Mouse (Mus musculus) embryonic facial prominence, embryonic 14.5 days (tissue): ENCODE measurements around the gene Igfbp6. TPM values are rescaled to one million over a fixed set of nuclear protein-coding genes. Genes with fewer than 3 reads are reported as not detected.
"Not testable (repeated sequence)": the region's sequence is repeated elsewhere in the genome, so short reads cannot be mapped to it uniquely, and the experiment has no call there.

Experiments
- ATAC-seq: fragments of 200-750 bp; cut with Nextera tagmentation; 2 replicates; pipeline ENCODE4 v1.8.0; 2017; ENCODE audit warnings: low read depth, moderate number of reproducible peaks, moderate TSS enrichment
- DNase-seq: peaks from one replicate; pipeline ENCODE4 v3.0.0-alpha.2; 2015; ENCODE audit warnings: low spot score
- H3K27ac ChIP-seq: fragments of 300-500 bp; sonication (generic); replicated peaks from 2 replicates; pipeline ENCODE4 v1.5.1; 2014; ENCODE audit warnings: low read depth, mild to moderate bottlenecking, low read length, moderate library complexity
- H3K27me3 ChIP-seq: fragments of 300-500 bp; sonication (generic); replicated peaks from 2 replicates; pipeline ENCODE4 v1.6.1; 2014; ENCODE audit warnings: low read length; ENCODE audit not compliant: control insufficient read depth, insufficient read depth
- H3K36me3 ChIP-seq: fragments of 300-500 bp; sonication (generic); 2 replicates; pipeline ENCODE4 v1.6.1; 2014; ENCODE audit warnings: low read length, mixed read lengths; ENCODE audit not compliant: control insufficient read depth, insufficient read depth
- H3K4me1 ChIP-seq: fragments of 300-500 bp; sonication (generic); 2 replicates; pipeline ENCODE4 v1.6.1; 2014; ENCODE audit warnings: antibody characterized with exemption, low read length; ENCODE audit not compliant: control insufficient read depth, insufficient read depth
- H3K4me2 ChIP-seq: fragments of 300-500 bp; sonication (generic); 2 replicates; pipeline ENCODE4 v1.6.1; 2014; ENCODE audit warnings: low read depth, mild to moderate bottlenecking, low read length, moderate library complexity, mixed read lengths
- H3K4me3 ChIP-seq: fragments of 300-500 bp; sonication (generic); 2 replicates; pipeline ENCODE4 v1.5.1; 2014; ENCODE audit warnings: low read depth, mild to moderate bottlenecking, low read length
- H3K9ac ChIP-seq: fragments of 300-500 bp; sonication (generic); 2 replicates; pipeline ENCODE4 v1.6.1; 2014; ENCODE audit warnings: low read depth, mild to moderate bottlenecking, low read length, moderate library complexity, mixed read lengths
- H3K9me3 ChIP-seq: fragments of 300-500 bp; sonication (generic); 2 replicates; pipeline ENCODE4 v1.6.1; 2016; ENCODE audit warnings: low read length; ENCODE audit not compliant: control insufficient read depth
- WGBS: fragments of 180-500 bp; shearing (Covaris S2); extraction: QIAGEN DNeasy Blood & Tissue Kit; methylation state at CpG from one replicate; pipeline ENCODE4 v1.1.7; 2014; 5-methylcytosine and 5-hydroxymethylcytosine counted together
- polyA plus RNA-seq: library from polyadenylated mRNA; unstranded; fragments of >200 nt; fragmentation: Nextera tagmentation; extraction: Ambion mirVana; gene quantifications from 2 replicates; pipeline ENCODE4 v1.2.1, GENCODE M21; 2014

Gene Igfbp6
- polyA plus RNA-seq, 1 experiment from 2014 or later = 20.1 TPM

DNA sequence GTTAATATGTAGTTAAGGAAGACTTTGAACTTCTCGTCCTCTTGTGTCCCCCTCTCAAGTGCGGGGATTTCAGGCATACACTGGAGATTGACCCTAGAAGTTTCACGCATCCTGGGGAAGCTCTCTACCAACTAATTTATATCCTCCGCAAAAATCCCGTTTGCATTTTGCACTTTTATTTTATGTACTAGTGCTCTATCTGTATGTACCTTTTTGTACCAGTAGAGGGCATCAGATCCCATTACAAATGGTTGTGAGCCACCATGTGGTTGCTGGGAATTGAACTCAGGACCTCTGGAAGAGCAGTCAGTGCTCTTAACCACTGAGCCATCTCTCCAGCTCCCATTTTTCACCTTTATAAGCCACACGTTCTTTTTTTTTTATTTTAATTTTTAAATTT lies 10.8 kb downstream of the Igfbp6 start:
- H3K4me3 ChIP-seq, DNase-seq, ATAC-seq, H3K36me3 ChIP-seq, H3K9me3 ChIP-seq, H3K9ac ChIP-seq, H3K4me2 ChIP-seq, H3K27me3 ChIP-seq, H3K4me1 ChIP-seq, H3K27ac ChIP-seq: not testable (repeated sequence)
- WGBS = 89% methylated on average over 6 of the region's 6 CpGs

DNA sequence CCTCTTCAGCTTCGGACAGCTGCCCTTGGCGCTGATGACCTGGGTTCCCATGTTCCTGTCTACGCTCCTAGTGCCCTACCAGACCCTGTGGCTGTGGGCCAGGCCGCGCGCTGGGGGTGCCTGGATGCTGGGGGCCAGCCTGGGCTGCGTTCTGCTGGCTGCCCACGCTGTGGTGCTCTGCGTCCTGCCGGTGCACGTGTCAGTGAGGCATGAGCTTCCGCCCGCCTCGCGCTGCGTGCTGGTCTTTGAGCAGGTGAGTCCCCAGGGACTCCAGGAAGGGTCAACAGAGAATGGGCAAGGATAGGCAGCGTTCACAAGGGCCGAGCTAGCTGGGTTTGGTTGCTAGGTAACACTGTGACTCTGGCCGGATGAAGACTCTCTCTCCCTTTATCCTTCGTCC lies 12.7 kb downstream of the Igfbp6 start:
- Histone ChIP-seq H3K4me2 (no peak overlapping the region), H3K9me3 (no peaks in the 10 kb centered on the region), H3K4me1 (no peaks in the 10 kb centered on the region), H3K36me3 (no peaks in the 10 kb centered on the region), H3K4me3 (no peak overlapping the region), H3K9ac (no peak overlapping the region), H3K27me3 (no peaks in the 10 kb centered on the region), H3K27ac (no peak overlapping the region)
- ATAC-seq = no peak
- no peak for DNase-seq
- WGBS = 39% methylated on average over 20 of the region's 20 CpGs

DNA sequence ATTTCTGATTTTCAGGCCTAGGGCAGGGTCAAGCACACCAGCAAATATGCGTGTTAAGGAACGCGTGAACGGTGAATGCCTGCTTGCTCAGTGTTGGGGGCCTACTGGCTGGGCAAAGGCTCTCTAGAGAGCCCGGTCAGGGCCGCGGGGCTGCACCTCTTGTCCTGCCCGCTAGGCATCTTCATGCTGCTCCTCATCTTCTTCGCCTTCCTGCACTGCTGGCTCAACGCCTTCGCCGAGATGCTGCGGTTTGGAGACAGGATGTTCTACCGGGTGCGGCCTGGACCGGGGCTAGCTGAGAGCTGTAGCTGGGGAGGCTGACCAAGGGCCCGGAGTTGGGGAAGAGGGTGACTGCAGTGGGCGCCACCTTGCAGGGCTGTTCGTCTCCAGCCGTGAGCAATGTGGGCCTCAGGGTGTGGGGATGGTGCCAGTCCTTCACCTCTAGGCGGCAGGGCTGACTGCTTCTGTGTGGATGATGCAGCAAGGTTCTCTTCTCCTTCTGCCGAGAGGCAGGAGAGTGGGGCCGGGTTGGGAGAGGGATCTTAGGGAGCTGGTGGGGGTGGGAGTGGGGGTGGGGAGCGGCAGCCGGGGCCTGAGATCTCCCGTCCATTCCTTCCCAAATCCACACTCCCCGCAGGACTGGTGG lies 16.4 kb downstream of the Igfbp6 start:
- no peaks in the 10 kb centered on the region for H3K9me3 ChIP-seq
- 65% methylated on average over 26 of the region's 27 CpGs for WGBS
- ATAC-seq = no peak

GRCm38 (mm10) chr15:102163900-102164693 lies 19.9 kb downstream of the Igfbp6 start:
- Histone ChIP-seq H3K27me3 (no peaks in the 10 kb centered on the region), H3K9ac (no peak overlapping the region), H3K27ac (no peak overlapping the region), H3K4me1 (peaks cover 25% of the 10 kb centered on the region), H3K4me2 (no peak overlapping the region), H3K4me3 (no peak overlapping the region), H3K9me3 (no peaks in the 10 kb centered on the region), H3K36me3 (no peaks in the 10 kb centered on the region)
- WGBS = 59% methylated on average over 3 of the region's 3 CpGs
- no peak for ATAC-seq
- DNase-seq = no peak

More for the DNA sequence above, 16.4 kb downstream of the Igfbp6 start:
- Histone ChIP-seq H3K4me2 (no peak overlapping the region), H3K36me3 (no peaks in the 10 kb centered on the region), H3K4me1 (peaks cover 4% of the 10 kb centered on the region; the same call in 1 of the 2 replicates), H3K27me3 (no peaks in the 10 kb centered on the region), H3K9ac (no peak overlapping the region), H3K4me3 (no peak overlapping the region), H3K27ac (no peak overlapping the region)
- DNase-seq = no peak

- Histone ChIP-seq H3K9ac (0 out of 2 replicates have a peak overlapping the region, but pooled peaks have one; percentile 25), H3K9me3 (no peaks in the 10 kb centered on the region), H3K36me3 (no peaks in the 10 kb centered on the region), H3K27ac (0 out of 2 replicates have a peak overlapping the region, but pooled peaks have one; percentile 15), H3K4me3 (no peak overlapping the region), H3K4me2 (no peak overlapping the region), H3K4me1 (peaks cover 25% of the 10 kb centered on the region), H3K27me3 (no peaks in the 10 kb centered on the region)
- DNase-seq (no peak), ATAC-seq (no peak)
- 37% methylated on average over 6 of the region's 6 CpGs for WGBS
These were observed 21.4 kb downstream of the Igfbp6 start for GRCm38 (mm10) chr15:102165468-102166100.

DNA sequence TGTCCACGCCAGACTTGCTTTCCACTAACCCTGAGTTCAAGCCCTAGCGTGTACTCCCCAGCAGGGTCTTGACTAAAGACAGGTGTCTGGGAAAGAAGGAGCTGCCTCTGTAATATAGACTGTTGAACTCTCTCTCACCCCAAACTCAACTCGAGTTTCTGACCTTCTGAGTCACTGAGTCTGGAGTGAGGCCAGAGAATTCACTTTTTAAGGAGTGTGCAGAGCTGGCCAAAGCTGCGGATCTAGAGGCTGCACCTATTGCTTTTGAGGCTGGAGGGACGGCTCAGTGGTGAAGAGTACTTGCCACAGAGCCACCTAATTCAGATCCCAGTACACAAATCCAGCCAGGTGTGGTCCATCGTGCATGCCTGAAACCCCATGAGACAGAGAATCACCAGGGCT lies 23.5 kb downstream of the Igfbp6 start:
- ATAC-seq = peak; percentile 88

DNA sequence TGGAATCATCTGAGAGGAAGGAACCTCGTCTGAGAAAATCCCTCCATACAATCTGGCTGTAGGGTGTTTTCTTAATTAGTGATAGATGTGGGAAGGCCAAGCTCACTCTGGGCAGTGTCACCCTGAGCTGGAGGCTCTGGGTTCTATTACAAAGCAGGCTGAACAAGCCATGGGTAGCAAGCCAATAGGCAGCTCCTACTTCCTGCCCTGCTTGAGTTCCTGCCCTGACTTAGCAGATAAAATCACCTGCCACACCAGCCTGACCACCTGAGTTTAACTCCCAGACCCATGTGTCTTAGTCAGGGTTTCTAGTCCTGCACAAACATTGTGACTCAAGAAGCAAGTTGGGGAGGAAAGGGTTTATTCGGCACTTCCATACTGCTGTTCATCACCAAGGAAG lies 24.9 kb downstream of the Igfbp6 start:
- Histone ChIP-seq H3K4me3 (no peak overlapping the region), H3K9ac (no peak overlapping the region), H3K36me3 (peaks cover 4% of the 10 kb centered on the region; the same call in 1 of the 2 replicates), H3K4me2 (no peak overlapping the region), H3K27ac (no peak overlapping the region), H3K9me3 (no peaks in the 10 kb centered on the region), H3K27me3 (no peaks in the 10 kb centered on the region), H3K4me1 (peaks cover 25% of the 10 kb centered on the region)
- 52% methylated on average over 2 of the region's 2 CpGs for WGBS
- ATAC-seq = no peak
- no peak for DNase-seq

More for the DNA sequence above, 23.5 kb downstream of the Igfbp6 start:
- WGBS = 21% methylated on average over 6 of the region's 6 CpGs
- Histone ChIP-seq H3K27me3 (no peaks in the 10 kb centered on the region), H3K4me1 (peaks cover 25% of the 10 kb centered on the region), H3K4me2 (no peak overlapping the region), H3K9ac (no peak overlapping the region), H3K9me3 (no peaks in the 10 kb centered on the region), H3K27ac (peak overlapping the region; percentile 69), H3K36me3 (0 out of 2 replicates have a peak, but pooled peaks cover 4% of the 10 kb centered on the region), H3K4me3 (no peak overlapping the region)
- DNase-seq = peak; percentile 89

GRCm38 (mm10) chr15:102173581-102173980 lies 29.4 kb downstream of the Igfbp6 start:
- Histone ChIP-seq H3K4me2 (no peak overlapping the region), H3K4me3 (no peak overlapping the region), H3K36me3 (peaks cover 30% of the 10 kb centered on the region), H3K9ac (no peak overlapping the region), H3K27me3 (no peaks in the 10 kb centered on the region), H3K9me3 (peaks cover 9% of the 10 kb centered on the region; the same call in 1 of the 2 replicates), H3K27ac (no peak overlapping the region), H3K4me1 (peaks cover 2% of the 10 kb centered on the region; the same call in 1 of the 2 replicates)
- whole genome bisulfite sequencing = 80% methylated on average over 3 of the region's 3 CpGs
- no peak for ATAC-seq
- DNase-seq = no peak
